Mouse (Mus musculus) liver, embryonic 15.5 days (tissue): ENCODE results near the gene Gzme. TPM values are rescaled to one million over a fixed set of nuclear protein-coding genes. Genes with fewer than 3 reads are reported as not detected.
"Not testable (repeated sequence)": the region's sequence is repeated elsewhere in the genome, so short reads cannot be mapped to it uniquely, and the experiment has no call there.

ENCODE experiments used
- ATAC-seq: fragments of 200-750 bp; cut with Nextera tagmentation; 2 replicates; pipeline ENCODE4 v1.8.0; 2017; ENCODE audit warnings: moderate number of reproducible peaks, mild to moderate bottlenecking, moderate library complexity; ENCODE audit not compliant: insufficient read depth
- H3K27ac ChIP-seq: fragments of 300-500 bp; sonication (generic); replicated peaks from 2 replicates; pipeline ENCODE4 v1.5.1; 2015; ENCODE audit warnings: mild to moderate bottlenecking, inconsistent platforms
- H3K27me3 ChIP-seq: fragments of 300-500 bp; sonication (generic); 2 replicates; pipeline ENCODE4 v1.6.1; 2015; ENCODE audit warnings: mild to moderate bottlenecking, inconsistent platforms
- H3K36me3 ChIP-seq: fragments of 300-500 bp; sonication (generic); replicated peaks from 2 replicates; pipeline ENCODE4 v1.6.1; 2015; ENCODE audit warnings: moderate library complexity, mild to moderate bottlenecking, inconsistent platforms
- H3K4me1 ChIP-seq: fragments of 300-500 bp; sonication (generic); replicated peaks from 2 replicates; pipeline ENCODE4 v1.6.1; 2015; ENCODE audit warnings: inconsistent platforms
- H3K4me2 ChIP-seq: fragments of 300-500 bp; sonication (generic); 2 replicates; pipeline ENCODE4 v1.6.1; 2015; ENCODE audit warnings: moderate library complexity, mild to moderate bottlenecking, inconsistent platforms
- H3K4me3 ChIP-seq: fragments of 300-500 bp; sonication (generic); replicated peaks from 2 replicates; pipeline ENCODE4 v1.5.1; 2015; ENCODE audit warnings: mild to moderate bottlenecking, inconsistent platforms
- H3K9ac ChIP-seq: fragments of 300-500 bp; sonication (generic); 2 replicates; pipeline ENCODE4 v1.6.1; 2015; ENCODE audit warnings: moderate library complexity, mild to moderate bottlenecking, inconsistent platforms
- H3K9me3 ChIP-seq: fragments of 300-500 bp; sonication (generic); replicated peaks from 2 replicates; pipeline ENCODE4 v1.6.1; 2016; ENCODE audit warnings: inconsistent platforms
- WGBS: fragments of 180-500 bp; shearing (Covaris S2); methylation state at CpG from one replicate; pipeline ENCODE4 v1.1.7; 2015; ENCODE audit warnings: mixed read lengths; ENCODE audit not compliant: insufficient replicate concordance; 5-methylcytosine and 5-hydroxymethylcytosine counted together
- polyA plus RNA-seq: library from polyadenylated mRNA; unstranded; fragments of >200 nt; fragmentation: Nextera tagmentation; extraction: Ambion mirVana; gene quantifications from 2 replicates; pipeline ENCODE4 v1.2.1, GENCODE M21; 2015

Gzme gene
- polyA plus RNA-seq = not detected in 2 replicates

GRCm38 (mm10) chr14:56120525-56120924 is at the start of gene Gzme:
TSS of gene Gzme (minus strand) at chr14:56120625.
- H3K27ac ChIP-seq = no peak within 1 kb of the TSS
- no peak within 1 kb of the TSS for H3K4me3 ChIP-seq
- H3K4me1 ChIP-seq = no peaks in the 10 kb centered on the region
- ATAC-seq = no peak
- H3K4me2 ChIP-seq = no peak within 1 kb of the TSS
- no peaks in the 10 kb centered on the region for H3K27me3 ChIP-seq
- no peak within 1 kb of the TSS for H3K9ac ChIP-seq
- H3K36me3 ChIP-seq = no peaks in the 10 kb centered on the region
- H3K9me3 ChIP-seq = no peaks in the 10 kb centered on the region

- no peaks in the 10 kb centered on the region for H3K36me3 ChIP-seq
- ATAC-seq = no peak
- H3K9ac ChIP-seq = no peak overlapping the region
- H3K4me3 ChIP-seq = no peak overlapping the region
- H3K4me2 ChIP-seq = no peak overlapping the region
- H3K4me1 ChIP-seq = no peaks in the 10 kb centered on the region
- no peaks in the 10 kb centered on the region for H3K9me3 ChIP-seq
- 50% methylated on average over 6 of the region's 6 CpGs for WGBS
- no peaks in the 10 kb centered on the region for H3K27me3 ChIP-seq
- no peak overlapping the region for H3K27ac ChIP-seq
These were observed 47.6 kb upstream of the Gzme start for GRCm38 (mm10) chr14:56168009-56168408.

- H3K27ac ChIP-seq = no peak overlapping the region
- H3K9me3 ChIP-seq = no peaks in the 10 kb centered on the region
- WGBS = 53% methylated on average over 2 of the region's 2 CpGs
- no peak for ATAC-seq
- no peak overlapping the region for H3K4me3 ChIP-seq
- no peaks in the 10 kb centered on the region for H3K4me1 ChIP-seq
- no peaks in the 10 kb centered on the region for H3K27me3 ChIP-seq
- H3K36me3 ChIP-seq = no peaks in the 10 kb centered on the region
- H3K9ac ChIP-seq = no peak overlapping the region
- no peak overlapping the region for H3K4me2 ChIP-seq
These were observed 41.7 kb upstream of the Gzme start for GRCm38 (mm10) chr14:56162109-56162508.

GRCm38 (mm10) chr14:56159479-56159878 is 39.1 kb upstream of the Gzme start, which contains the start of gene Gzmg:
TSS of gene Gzmg (minus strand) at chr14:56159579.
- H3K9ac ChIP-seq, H3K27ac ChIP-seq, ATAC-seq, H3K4me2 ChIP-seq, H3K27me3 ChIP-seq, H3K9me3 ChIP-seq, H3K4me3 ChIP-seq, H3K4me1 ChIP-seq, H3K36me3 ChIP-seq: not testable (repeated sequence)
- WGBS = 55% methylated on average over 2 of the region's 2 CpGs

GRCm38 (mm10) chr14:56155340-56155739 is 34.9 kb upstream of the Gzme start:
- no peaks in the 10 kb centered on the region for H3K4me1 ChIP-seq
- WGBS = 46% methylated on average over 2 of the region's 2 CpGs
- ATAC-seq = no peak
- no peak overlapping the region for H3K4me3 ChIP-seq
- no peak overlapping the region for H3K9ac ChIP-seq
- H3K27me3 ChIP-seq = no peaks in the 10 kb centered on the region
- H3K36me3 ChIP-seq = no peaks in the 10 kb centered on the region
- no peak overlapping the region for H3K4me2 ChIP-seq
- no peaks in the 10 kb centered on the region for H3K9me3 ChIP-seq
- no peak overlapping the region for H3K27ac ChIP-seq

- 40% methylated on average over 1 of the region's 1 CpGs for WGBS
- not testable (repeated sequence) for ATAC-seq, H3K9me3 ChIP-seq
These were observed 13.2 kb upstream of the Gzme start for GRCm38 (mm10) chr14:56133675-56134074.

GRCm38 (mm10) chr14:56132508-56132907 is 12.1 kb upstream of the Gzme start, which contains the start of gene Gzmd:
TSS of gene Gzmd (minus strand) at chr14:56132608.
- not testable (repeated sequence) for H3K36me3 ChIP-seq, H3K4me3 ChIP-seq, H3K9ac ChIP-seq, H3K4me2 ChIP-seq, H3K27me3 ChIP-seq, H3K9me3 ChIP-seq, H3K27ac ChIP-seq, ATAC-seq, H3K4me1 ChIP-seq
- 50% methylated on average over 2 of the region's 2 CpGs for WGBS

More at GRCm38 (mm10) chr14:56133675-56134074, 13.2 kb upstream of the Gzme start:
- H3K4me2 ChIP-seq, H3K27me3 ChIP-seq, H3K36me3 ChIP-seq, H3K27ac ChIP-seq, H3K4me1 ChIP-seq, H3K4me3 ChIP-seq, H3K9ac ChIP-seq: not testable (repeated sequence)

- Histone ChIP-seq H3K27me3 (no peaks in the 10 kb centered on the region), H3K4me1 (no peaks in the 10 kb centered on the region), H3K36me3 (no peaks in the 10 kb centered on the region), H3K9ac (no peak overlapping the region), H3K27ac (no peak overlapping the region), H3K4me3 (no peak overlapping the region), H3K9me3 (no peaks in the 10 kb centered on the region), H3K4me2 (no peak overlapping the region)
- no peak for ATAC-seq
- 31% methylated on average over 3 of the region's 3 CpGs for WGBS
These were observed 7.9 kb upstream of the Gzme start for GRCm38 (mm10) chr14:56128341-56128740.

GRCm38 (mm10) chr14:56123516-56123915 is 3.1 kb upstream of the Gzme start:
- Histone ChIP-seq H3K4me1 (no peaks in the 10 kb centered on the region), H3K9ac (no peak overlapping the region), H3K4me2 (no peak overlapping the region), H3K9me3 (no peaks in the 10 kb centered on the region), H3K36me3 (no peaks in the 10 kb centered on the region), H3K4me3 (no peak overlapping the region), H3K27ac (no peak overlapping the region), H3K27me3 (no peaks in the 10 kb centered on the region)
- 63% methylated on average over 3 of the region's 3 CpGs for WGBS
- ATAC-seq = no peak

- 77% methylated on average over 33 of the region's 33 CpGs for WGBS
- H3K4me2 ChIP-seq, H3K4me1 ChIP-seq, H3K36me3 ChIP-seq, H3K9me3 ChIP-seq, H3K9ac ChIP-seq, H3K27ac ChIP-seq, H3K4me3 ChIP-seq, ATAC-seq, H3K27me3 ChIP-seq: not testable (repeated sequence)
These were observed 4.7 kb downstream of the Gzme start for GRCm38 (mm10) chr14:56115531-56116310.

- Histone ChIP-seq H3K9ac (no peak overlapping the region), H3K4me3 (no peak overlapping the region), H3K9me3 (no peaks in the 10 kb centered on the region), H3K4me2 (no peak overlapping the region), H3K4me1 (no peaks in the 10 kb centered on the region), H3K36me3 (no peaks in the 10 kb centered on the region), H3K27ac (no peak overlapping the region), H3K27me3 (no peaks in the 10 kb centered on the region)
- ATAC-seq = no peak
- WGBS = 65% methylated on average over 13 of the region's 13 CpGs
These were observed 14.8 kb downstream of the Gzme start for GRCm38 (mm10) chr14:56105447-56106180.
